Mouse (Mus musculus) gastrocnemius, postnatal 10 days (tissue): ENCODE measurements around the gene Arsg. TPM values are rescaled to one million over a fixed set of nuclear protein-coding genes. Genes with fewer than 3 reads are reported as not detected.

Source experiments
- DNase-seq: peaks from one replicate; pipeline ENCODE4 v3.0.0; 2021; ENCODE audit warnings: mixed read lengths
- long read RNA-seq, 2 experiments: library from polyadenylated mRNA; stranded (forward); transcript quantifications; one replicate each; pipeline ENCODE4 v2.0.0; 2021
- total RNA-seq, 2 experiments: library from RNA; stranded (reverse); gene quantifications; 2 replicates each; pipeline ENCODE4 v1.2.3; 2021

Gene Arsg
- 10 to 100 TPM in 1 of 2 experiments, 1 to 10 TPM in 1; 9.3 to 12.3 TPM for total RNA-seq
- long read RNA-seq, experiment 1, partial matches to known transcripts, result 2 of 20 reads
- long read RNA-seq, experiment 1, other reads (novel, unspliced or antisense), result 16 of 20 reads
- long read RNA-seq, experiment 2, partial matches to known transcripts, result 0 of 16 reads
- long read RNA-seq, experiment 2, other reads (novel, unspliced or antisense), result 15 of 16 reads

DNA sequence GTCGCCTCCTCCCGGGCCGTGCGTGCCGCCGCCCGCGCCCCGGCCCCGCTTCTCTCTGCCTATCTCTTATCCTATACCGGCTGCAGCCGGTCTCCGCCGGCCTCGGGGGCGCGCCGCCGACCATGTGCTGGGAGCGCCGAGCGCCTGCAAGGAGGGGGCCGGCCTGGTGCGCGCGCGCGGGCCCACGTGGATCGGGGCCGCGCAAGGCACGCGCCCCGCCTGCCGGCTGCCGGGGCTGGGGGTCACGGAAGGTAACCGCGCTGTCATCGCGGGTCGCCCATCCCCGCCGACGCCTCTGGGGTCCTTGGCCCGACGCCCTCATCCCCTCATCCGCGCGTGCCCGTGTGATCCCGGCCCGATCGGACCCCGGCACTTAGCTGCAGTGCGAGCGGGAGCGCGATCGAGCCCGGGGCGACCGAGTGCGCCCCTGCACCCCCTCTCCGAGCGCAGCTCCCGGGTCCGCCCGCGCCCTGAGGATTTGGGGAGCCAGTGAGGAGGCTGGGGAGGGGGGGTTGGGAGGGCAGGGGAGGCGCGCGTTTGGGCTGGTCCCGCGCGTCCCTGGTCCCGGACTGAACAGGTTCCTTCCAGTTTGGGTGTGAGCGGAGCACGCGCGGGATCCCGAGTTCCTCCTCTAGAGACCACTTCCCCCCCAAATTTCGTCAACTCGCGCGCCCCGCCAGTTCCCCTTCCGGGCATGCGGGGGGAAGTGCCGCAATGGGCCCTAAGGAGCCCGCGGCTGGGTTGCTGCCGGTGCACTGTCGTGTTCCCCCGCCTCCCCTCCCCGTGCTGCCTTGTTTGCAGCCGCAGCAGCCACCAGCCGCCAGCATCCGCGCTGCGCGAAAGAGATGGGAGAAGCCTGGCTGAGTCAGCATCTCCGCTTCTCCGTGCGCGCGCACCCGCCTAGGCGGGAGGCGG lies at the start of gene Arsg, which contains the start of gene Slc16a6:
Gene Arsg, plus strand, starts transcription at position 204 of the 915 bp plus-strand sequence.
Gene Slc16a6, minus strand, starts transcription at position 428 of the 915 bp plus-strand sequence.
- DNase-seq, result peak; percentile 82

DNA sequence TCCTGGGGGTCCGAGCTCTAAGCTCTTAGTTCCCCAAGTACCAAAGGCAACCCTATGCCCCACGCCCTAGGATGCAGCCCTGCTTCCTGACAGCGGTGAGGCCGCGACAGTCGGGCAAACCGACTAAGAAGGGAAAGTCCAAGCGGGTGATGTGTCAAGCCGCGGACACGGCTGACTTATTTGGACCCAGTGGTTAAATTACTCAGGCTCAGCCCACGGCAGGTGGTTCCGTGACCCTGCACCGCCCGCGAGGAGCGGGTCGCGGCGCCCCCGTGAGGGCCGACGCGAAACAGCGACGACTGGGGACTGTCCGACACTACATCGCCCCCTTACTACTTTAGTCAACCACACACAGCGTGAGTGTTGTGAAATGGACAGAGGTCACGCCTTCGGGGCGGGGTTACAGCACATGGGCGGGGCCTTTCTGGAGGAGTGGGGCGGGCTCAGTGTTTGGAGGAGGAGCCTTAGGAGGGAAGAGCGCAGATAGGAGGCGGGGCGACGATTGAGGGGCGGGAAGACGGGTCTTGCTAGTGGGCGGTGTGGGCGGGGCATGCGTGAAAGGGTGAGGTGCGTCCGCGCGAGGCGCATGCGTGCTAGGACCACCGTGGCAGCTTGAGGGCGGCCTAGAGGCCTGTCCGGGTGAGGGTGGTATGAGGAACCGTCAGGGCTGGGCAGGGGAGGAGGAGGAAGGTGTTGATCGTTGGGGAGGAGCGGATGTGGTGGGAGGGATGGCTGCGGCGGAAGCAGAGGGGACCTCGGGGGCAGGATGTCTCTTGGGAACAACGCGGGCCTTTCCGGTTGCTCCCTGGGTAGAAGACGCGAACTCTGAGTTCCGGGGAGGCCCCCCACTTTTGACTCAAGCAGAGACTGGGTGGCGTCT lies 47.5 kb upstream of the Arsg start, which contains the start of gene Amz2:
Gene Amz2, plus strand, starts transcription at position 555 of the 880 bp plus-strand sequence.
- peak; percentile 99 for DNase-seq

DNA sequence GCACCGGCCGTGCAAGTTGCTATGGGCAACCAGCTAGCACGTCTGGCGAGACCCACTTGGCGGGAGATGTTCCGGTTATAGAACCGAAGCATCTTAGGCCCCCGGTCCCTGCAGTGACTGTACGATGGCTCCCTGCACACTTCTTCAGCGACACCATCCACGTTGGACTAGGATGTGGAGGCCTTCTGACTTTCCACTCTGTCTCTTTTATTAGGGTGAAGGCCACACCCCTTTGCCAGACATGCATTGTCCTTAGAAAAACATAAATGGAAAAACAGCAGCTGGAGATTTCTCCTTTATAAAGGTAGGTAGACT lies 46.9 kb upstream of the Arsg start:
- DNase-seq, result no peak

DNA sequence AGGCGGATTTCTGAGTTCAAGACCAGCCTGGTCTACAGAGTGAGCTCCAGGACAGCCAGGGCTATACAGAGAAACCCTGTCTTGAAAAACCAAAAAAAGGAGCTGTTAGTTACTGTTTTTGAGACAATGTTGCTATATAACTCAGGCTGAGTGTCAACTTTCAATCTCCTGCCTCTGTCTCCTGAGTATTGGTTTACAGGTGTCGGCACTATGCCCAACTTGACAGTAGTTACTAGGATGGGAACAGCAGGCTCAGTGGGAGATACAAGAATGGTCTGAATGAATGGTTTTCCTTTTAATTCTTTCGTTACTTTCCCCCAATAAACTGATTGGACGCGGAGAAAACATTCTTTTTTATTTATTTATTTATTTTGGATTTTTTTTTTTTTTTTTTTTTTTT lies 45.8 kb upstream of the Arsg start:
- no peak for DNase-seq

DNA sequence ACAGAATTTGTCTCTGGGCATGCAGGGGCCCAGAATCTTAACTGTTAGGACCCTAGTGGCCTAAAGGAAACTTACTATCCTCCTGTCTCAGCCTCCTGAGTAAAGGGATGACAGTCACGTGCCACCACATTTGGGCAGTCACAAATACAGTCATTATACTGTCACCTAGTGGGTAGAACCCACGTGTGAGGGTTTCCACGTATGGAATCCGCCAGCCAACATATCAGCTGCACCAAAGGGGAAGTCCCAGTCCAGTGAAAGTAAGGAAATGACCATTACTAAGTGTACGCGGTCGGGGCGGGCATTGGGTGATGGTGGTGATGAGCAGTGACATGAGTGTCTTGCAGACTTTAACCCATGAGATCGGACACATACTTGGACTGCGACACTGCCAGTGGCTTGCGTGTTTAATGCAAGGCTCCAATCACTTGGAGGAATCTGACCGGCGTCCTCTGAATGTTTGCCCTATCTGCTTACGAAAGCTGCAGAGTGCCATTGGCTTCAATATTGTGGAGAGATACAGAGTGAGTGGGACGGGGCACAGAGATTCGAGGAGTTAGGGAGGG lies 38.9 kb upstream of the Arsg start:
- DNase-seq, result no peak

DNA sequence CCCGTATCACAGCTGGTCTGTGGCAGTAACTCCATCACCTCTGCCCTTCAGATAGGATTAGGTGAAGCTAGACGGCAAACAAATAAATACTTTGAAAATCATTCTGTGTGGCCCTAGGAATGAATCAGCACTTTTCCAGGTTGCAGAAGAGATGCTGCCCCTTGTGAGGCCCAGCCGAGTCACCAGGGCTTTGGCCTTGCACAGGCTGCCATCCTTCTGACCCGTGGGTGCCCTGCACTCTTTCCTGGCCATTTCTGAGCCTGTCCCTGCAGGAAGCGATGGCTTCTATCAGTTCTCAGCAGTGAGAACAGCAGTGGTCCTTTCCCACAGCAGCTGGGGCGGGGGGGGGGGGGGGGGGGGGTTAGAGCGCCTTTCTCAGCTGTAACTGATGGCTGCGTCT lies 36.3 kb upstream of the Arsg start:
- no peak for DNase-seq

DNA sequence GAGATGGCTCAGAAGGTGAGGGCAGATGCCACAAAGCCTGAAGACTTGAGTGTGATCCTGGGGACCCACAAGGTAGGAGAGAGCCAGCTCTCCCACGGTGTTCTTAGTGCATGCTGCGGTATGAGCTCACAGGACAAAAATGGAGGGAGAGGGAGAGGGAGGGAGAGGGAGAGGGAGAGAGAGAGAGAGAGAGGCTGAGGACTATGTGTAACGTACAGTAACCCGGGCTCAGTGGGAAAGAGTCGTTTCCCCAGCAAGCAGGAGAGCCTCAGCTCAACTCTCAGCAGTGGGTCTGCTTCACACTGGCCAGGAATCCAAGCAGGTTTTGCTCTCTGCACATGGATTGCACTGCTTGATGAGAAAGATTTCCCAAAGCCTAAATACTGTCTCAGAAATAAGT lies 34.0 kb upstream of the Arsg start:
- no peak for DNase-seq

DNA sequence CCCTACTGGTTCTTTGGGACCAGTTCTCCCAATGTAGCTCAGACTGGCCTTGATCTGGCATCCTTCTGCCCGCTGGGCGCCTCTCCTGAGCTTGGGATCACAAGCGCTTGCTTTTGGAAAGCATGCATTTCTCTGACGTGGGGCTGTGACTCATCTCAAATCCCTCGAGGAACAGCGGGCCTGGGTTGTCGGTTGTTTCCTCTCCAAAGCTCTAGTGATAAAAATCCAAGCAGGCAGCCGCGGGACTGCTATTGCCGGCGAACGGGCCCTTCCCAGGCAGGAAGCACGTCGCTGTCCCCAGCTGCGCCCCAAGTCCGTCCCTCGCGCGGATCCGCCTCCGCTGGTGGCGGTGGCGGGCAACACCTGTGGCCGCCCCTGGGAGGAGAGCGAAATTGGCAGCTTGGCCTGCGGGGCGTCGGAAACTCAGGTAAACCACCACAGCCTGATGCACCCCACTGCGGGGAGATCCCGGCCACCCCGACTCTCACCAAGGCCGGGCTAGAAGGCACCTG lies 33.3 kb upstream of the Arsg start:
- DNase-seq, result peak; percentile 72

DNA sequence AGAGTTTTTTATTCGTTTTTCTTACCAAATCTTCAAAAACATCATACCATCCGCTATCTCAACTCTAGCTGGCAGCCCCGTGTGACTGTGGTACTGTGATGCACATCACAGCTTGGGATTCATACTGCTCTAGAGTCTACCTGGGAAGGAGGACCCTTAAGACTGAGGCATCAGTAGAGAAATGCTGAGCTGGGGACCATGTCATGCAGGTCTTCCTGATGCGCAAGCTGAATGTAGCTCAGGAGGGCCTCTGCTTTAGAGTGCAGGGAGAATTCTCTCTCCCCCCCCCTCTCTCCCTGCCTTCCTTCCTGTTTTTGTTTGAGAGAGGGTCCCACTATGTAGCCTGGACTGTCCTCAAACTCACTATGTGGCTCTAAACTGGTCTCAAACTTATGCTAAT lies 32.5 kb upstream of the Arsg start:
- DNase-seq, result no peak

DNA sequence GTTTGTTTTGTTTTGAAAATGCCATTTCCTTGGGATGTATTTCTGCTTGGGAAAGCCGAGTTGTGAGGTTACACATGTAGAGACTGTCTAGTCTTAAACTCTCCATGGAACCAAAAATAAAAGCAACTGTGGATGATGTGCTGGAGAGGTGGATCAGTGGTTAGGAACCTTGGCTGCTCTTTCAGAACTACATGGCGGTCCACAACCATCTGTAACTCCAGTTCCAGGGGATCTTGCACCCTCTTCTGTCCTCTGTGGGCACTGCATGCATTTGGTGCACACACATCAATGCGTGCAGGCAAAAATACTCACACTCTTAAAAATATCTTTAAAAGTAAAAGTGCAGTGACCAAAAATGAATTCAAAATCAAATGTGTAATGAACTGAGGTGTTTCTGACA lies 32.1 kb upstream of the Arsg start:
- DNase-seq, result peak; percentile 21

DNA sequence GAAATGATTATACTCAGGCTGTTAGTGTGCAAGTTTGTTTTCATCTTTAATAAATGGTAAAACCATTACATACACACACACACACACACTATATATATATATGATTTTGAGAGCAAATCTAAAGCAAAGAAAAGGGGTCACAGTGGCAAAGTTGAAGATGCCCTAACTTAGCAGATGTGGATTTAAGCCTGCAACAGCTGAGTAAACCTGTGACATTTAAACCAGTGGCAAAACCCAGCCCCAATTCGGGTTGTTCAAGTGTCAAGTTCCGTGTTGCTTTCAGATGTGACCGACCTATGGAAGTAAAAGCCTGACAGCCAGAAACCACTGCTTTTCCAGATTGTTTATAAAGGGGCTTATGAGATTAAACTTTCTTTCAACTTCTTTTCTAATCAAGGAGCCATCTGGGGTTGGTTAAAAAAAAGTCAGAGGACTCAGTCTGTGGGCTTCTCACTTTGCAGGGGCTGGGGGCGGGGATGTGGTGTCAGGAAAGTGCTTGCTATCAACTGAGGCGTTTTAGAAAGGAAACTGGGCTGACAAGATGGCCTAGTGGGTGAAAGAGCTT lies 30.9 kb upstream of the Arsg start:
- no peak for DNase-seq

DNA sequence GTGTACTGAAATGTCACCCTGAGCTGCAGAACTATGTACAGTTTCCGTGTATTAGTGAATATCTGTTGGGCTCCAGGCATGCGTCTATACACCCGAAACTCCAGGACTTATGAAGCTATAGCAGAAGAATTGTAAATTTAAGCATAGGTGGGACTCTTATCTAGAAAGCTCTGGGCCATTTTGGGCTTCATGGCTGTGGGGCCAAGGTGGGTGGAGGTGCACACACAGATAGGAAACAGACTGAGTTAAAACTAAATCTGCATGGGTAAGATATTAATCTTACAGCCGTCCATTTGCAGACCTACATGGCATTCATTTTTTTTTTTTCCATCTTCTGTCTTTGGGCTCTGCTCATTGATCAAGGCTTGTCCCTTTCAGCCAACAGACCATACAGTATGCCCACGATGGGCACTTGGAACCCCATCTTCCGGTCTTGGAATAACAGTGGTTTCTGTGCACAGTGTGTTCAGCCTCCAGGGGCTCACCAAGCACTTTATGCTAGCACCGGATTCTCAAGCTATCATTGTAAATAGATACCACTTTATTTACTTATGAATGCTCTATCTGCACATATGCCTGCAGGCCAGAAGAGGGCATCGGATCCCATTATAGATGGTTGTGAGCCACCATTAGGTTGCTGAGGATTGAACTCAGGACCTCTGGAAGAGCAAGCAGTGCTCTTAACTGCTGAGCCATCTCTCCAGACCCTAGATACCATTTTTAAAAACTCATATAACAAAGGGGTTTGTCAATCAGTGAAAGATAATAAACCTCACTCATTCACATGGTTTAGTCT lies 29.5 kb upstream of the Arsg start:
- DNase-seq, result no peak

DNA sequence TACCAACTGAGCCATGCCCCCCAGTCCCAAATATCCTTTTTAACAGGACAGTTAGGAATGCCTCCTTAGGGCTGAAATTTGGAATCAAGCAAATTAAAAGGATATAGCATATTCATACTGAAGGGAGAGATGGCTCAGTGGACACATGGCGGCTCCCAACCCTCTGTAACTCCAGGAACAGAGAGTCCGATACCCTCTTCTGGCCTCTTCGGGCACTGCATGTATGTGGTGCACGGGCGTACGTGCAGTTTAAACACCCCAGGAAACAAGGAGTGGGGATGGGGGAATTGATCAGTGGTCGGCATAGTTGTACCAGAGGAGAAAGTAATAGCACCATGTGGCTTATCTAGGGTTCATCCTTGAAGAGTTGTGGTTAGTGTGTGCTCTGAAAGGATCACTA lies 28.6 kb upstream of the Arsg start:
- DNase-seq, result peak; percentile 43

DNA sequence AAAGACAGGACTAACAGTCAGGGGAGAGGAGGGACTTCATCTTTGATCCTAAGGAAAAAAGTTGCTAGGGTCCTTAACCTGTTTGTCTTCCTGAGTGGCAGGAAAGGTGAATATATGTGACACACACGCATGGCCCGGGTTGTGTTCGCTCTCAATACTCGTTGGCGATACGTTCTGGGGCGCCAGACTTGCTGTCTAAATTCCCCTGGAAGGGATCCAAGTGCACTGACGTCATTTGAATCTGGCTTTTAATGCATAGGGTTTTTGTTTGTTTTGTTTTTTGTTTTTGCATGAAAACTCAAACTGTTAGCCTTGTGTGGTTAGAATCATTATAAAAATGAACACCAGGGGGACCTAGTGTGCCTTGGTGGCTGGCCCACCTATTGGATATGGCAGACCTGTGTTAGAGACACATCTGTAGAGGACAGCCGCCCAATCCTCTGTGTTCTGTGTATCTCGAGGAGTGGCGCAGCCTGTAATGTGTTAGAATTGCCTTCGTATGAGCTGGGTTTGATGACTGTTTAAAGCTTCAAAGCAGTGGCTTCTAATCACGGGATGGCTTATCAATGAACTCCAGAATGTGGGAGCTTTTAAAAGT lies 27.6 kb upstream of the Arsg start:
- no peak for DNase-seq

DNA sequence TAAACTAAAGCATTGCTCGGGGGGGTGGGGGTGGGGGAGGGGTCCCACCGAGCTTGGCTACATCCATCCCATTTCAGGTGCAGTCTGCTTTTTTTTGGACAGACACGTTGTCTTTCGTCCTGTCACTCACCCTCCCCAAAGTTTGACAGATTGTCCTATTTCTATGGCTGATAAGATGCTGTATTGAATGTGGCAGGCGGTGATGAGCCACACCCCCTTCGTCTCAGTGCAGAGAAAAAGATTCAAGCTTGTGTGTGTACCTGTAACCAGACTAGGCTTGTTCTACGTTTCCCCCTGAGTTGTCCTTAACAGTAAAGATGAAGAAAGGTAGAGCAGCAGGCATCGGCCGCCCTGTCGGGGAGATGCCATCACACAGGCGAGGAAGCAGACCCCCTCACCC lies 22.0 kb upstream of the Arsg start:
- no peak for DNase-seq

DNA sequence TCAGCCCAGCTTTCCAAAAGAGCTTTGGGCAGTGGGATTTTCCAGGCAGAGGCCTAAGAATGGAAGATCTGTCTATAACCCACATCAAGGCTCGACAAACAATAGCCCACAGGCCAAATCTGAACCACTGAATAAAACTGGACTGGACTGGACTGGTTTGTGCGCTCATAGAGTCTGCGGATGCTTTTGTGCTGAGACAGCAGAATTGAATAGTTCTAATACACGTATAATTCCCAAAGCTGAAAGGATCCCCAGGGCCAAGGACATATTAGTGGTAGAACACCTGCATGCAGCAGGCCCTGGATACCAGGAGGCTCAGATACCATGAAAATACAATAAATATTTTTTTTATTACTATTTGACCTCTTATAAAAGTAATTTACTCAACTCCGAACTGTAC lies 16.9 kb upstream of the Arsg start:
- DNase-seq, result no peak

DNA sequence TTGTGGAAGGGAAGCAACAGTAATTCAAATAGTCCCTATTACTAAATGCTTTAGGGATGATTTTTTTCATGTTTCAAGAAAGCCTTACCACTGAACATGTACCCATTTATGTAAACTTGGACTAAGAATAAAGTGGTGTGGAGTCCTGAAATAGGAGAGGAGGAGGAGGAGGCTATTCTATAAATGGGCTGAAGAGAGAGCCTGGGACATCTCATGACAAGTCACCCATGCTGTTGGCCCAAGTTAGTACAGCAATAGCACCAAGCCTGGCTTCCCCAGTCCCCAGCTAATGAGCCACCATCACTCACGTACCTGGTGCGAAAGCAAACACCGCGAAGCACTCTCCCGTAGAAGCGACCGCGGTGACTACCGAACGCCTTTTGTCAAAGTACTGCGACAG lies 15.0 kb upstream of the Arsg start:
- DNase-seq, result no peak

DNA sequence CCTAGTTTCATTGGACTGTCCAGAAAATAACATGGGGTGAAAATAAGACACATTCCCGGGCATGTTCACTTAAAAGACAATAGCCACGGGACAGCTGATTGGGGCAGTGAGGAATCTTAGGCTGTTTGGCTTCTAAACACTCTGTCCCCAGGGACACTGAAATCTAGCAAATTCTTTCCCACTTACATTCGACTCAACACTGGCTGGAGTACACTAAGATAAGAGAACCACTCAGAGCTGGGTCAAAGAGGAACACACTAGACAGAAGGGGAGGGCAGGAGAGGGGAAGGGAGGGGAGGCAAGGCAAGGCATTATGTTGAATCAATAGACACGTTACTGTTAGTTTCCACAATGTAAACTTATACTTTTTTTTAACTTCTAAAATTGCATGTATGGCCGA lies 12.6 kb upstream of the Arsg start:
- no peak for DNase-seq

DNA sequence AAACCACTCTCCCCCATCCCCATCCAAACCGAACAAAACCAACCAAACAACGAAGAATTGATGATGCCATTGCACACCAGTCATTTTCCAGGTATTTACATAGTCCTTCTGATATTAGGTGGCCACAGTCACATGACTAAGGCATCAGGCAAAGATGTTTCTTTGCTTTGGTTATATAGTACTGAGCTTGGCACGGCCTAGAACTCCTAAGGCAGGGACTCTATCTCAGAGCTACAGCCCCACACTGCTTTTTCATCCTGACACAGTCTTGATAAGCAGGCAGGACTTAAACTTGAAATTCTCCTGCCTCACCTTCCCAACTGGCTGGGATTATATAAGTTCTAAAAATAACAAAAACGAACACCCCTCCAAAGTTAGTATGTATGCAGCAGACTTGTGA lies 8.1 kb upstream of the Arsg start:
- no peak for DNase-seq

DNA sequence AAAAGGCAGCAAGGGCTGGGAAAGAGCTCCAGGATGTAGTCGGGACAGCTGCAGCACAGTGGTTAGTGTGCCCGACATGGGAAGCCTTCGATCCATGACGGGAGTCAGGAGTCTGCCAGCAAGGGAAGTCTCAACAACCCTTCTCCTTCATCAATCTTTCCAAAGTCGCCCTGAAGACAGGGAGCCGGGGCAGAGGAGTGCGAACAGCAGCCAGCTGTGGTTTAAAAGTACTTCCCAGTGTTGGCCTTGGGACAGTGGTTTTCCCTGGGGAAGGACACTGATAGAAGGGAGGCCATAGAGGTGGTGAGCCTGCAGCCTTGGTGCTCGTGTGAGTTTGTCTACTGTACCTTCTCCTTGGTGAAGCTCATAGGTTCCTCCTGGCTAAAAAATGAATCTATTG lies 6.2 kb upstream of the Arsg start:
- no peak for DNase-seq

DNA sequence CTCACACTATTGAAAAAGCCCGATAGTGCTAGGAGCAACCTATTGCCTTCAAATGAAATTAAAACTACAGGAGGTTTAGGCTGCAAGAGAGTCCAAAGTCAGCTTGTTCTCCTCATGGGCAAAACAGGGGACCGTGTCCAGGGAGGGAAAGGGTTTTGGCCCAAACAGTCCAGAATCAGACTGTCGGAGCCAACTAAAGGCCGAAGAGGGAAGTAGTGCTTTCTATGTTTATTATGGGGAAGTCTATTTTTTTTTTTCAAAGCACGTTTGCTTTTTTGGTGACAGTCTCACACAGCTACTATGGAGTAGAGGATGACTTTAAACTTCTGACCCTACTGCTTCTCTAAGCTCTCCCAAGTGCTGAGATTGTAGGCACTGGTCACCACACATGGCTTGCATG lies 5.0 kb upstream of the Arsg start:
- no peak for DNase-seq
